In the genomic region with DNA sequence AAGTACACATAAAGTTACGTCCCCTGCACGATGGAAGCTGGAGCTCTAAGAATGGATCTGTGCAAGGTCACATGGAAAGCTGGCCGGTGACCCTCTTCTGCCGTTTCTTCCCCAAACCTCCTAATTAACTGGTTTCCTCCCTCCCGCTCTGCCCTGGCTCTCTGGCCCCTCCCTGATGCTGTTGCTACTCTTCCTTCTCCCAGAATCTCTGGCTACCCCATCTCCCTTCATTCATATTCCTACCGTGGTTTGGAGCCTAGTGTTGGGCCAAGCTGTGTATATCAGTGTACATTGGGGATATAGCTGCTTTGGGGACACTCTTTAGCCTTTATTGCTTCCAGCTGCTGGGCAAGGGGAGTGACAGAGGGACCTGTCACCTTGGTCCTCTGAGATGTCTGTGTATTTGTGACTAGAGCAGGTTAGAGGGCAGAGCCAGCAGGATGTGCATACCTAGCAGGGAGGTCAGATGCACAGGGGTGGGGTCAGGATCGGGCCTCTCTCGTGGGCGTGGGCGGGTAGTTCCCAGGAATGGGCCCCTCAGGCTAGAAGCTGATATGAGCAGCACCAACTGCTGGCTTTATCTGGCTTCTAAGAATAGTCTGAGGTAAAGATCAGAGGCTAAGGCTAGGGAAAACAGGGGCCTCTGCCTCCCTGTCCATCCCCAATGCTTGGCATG, we compare ENCODE assay signal across 10 mouse cellular contexts. TPM values are rescaled to one million over a fixed set of nuclear protein-coding genes. Genes with fewer than 3 reads are reported as not detected.
DNase-seq lines count a peak whose midpoint lies in the region; ATAC-seq and TF ChIP-seq lines count a peak whose summit lies in the region.
"Had no signal": no experiment of that assay in that cellular context is flagged by ENCODE, and none has a peak within 500 bp of the region (broad histone marks: within the 10 kb centered on the region; RNA-seq: fewer than 3 reads in every experiment).

No protein-coding gene starts in this region.

- H3K9ac ChIP-seq in heart, postnatal 0 days (replicated peaks; ENCODE audit: low read depth, low read length): no peak overlapping the region
- H3K9ac ChIP-seq: hindbrain, embryonic 13.5 days had no signal

- no peaks in the 10 kb centered on the region for H3K36me3 ChIP-seq in heart, postnatal 0 days (replicated peaks; ENCODE audit: control insufficient read depth, insufficient read depth, low read length)
- H3K36me3 ChIP-seq: hindbrain, embryonic 13.5 days had no signal

- intact Hi-C loops in heart, postnatal 36 days (cut with DNase I): no loop called here

- ATAC-seq in heart, postnatal 0 days (ENCODE audit: insufficient read depth, low read depth): no peak
- ATAC-seq in erythroid progenitor cell, adult 5-6 weeks (replicated peaks; ENCODE audit: low FRiP score, poor library complexity, severe bottlenecking): peak; percentile 87
- peak; percentile 73 for ATAC-seq in megakaryocyte progenitor cell, adult 5-6 weeks (replicated peaks; ENCODE audit: poor library complexity)

- TF ChIP-seq POLR2A in bone marrow, adult 2 months (IDR thresholded peaks at IDR 0.05; ENCODE audit: borderline replicate concordance, control insufficient read depth, low read depth, low read length): no peak

- H3K4me1 ChIP-seq in heart, postnatal 0 days (ENCODE audit: control insufficient read depth, insufficient read depth): peaks cover 4% of the 10 kb centered on the region; the same call in 1 of the 2 replicates
- no peaks in the 10 kb centered on the region; the same call in 1 of the 2 replicates for H3K4me1 ChIP-seq in bone marrow, adult 2 months (ENCODE audit: control insufficient read depth, insufficient read depth, low read length)
- H3K4me1 ChIP-seq: hindbrain, embryonic 13.5 days had no signal

- peak overlapping the region; percentile 89 for H3K27ac ChIP-seq in heart, postnatal 0 days (ENCODE audit: low read depth)
- H3K27ac ChIP-seq in bone marrow, adult 2 months (ENCODE audit: control insufficient read depth, insufficient read depth, low read depth, low read length, poor library complexity): peak overlapping the region; percentile 77
- H3K27ac ChIP-seq: hindbrain, embryonic 13.5 days had no signal

- no peak for TF ChIP-seq EP300 in heart, postnatal 0 days (IDR thresholded peaks at IDR 0.05; ENCODE audit: low read depth)

- no peaks in the 10 kb centered on the region for H3K9me3 ChIP-seq in heart, postnatal 0 days (replicated peaks; ENCODE audit: control insufficient read depth, low read length)
- H3K9me3 ChIP-seq: hindbrain, embryonic 13.5 days had no signal

- no peak overlapping the region for H3K4me2 ChIP-seq in heart, postnatal 0 days (ENCODE audit: low read depth, low read length)
- H3K4me2 ChIP-seq: hindbrain, embryonic 13.5 days had no signal

- DNase-seq in heart, postnatal 0 days (ENCODE audit: low spot score): no peak
- DNase-seq in heart, postnatal 36 days: no peak
- no peak for DNase-seq in left cerebral cortex, adult 9 months (ENCODE audit: low spot score in 2 of 2)
- DNase-seq in layer of hippocampus, adult 9-10 months (ENCODE audit: low spot score): no peak
- DNase-seq in layer of hippocampus, postnatal 10 days (ENCODE audit: low spot score in 2 of 2): no peak
- DNase-seq: kidney, postnatal 25 days had no signal

- 21% methylated on average over 10 of the region's 10 CpGs for WGBS in heart, postnatal 0 days
- 56% methylated on average over 10 of the region's 10 CpGs for WGBS in bone marrow, adult 2 months

- no peaks in the 10 kb centered on the region for H3K27me3 ChIP-seq in heart, postnatal 0 days (ENCODE audit: control insufficient read depth, insufficient read depth, low read length)
- H3K27me3 ChIP-seq: hindbrain, embryonic 13.5 days had no signal

- no peak overlapping the region for H3K4me3 ChIP-seq in heart, postnatal 0 days (ENCODE audit: low read depth, low read length)
- no peak overlapping the region for H3K4me3 ChIP-seq in bone marrow, adult 2 months (replicated peaks; ENCODE audit: control insufficient read depth, low read depth, low read length)
- H3K4me3 ChIP-seq: hindbrain, embryonic 13.5 days had no signal

- TF ChIP-seq CTCF in heart, postnatal 0 days (IDR thresholded peaks at IDR 0.05; ENCODE audit: low read depth): no peak
- no peak for TF ChIP-seq CTCF in bone marrow, adult 2 months (IDR thresholded peaks at IDR 0.05; ENCODE audit: control insufficient read depth, insufficient read depth, low read length)

RNA-seq across cellular contexts. Expression of gene Myh7b, which starts 6.3 kb away (rescaled TPM):
- 17.2 and 48.4 TPM in 2 replicates for total RNA-seq in heart, postnatal 0 days (2014; rRNA removed; ENCODE audit: low replicate concordance)
- 12.2 and 12.5 TPM in 2 replicates for polyA plus RNA-seq in heart, postnatal 0 days (2015; fragmentation: Nextera tagmentation; extraction: Ambion mirVana)
- 10 to 100 TPM; 25.3 to 30.2 TPM for total RNA-seq in heart, postnatal 36 days (2021)
- not detected in 2 replicates for polyA plus RNA-seq in bone marrow, adult 2 months (2011; ENCODE audit: insufficient read depth, insufficient read length, low replicate concordance, missing spikeins)
- total RNA-seq in erythroid progenitor cell, adult 5-6 weeks (2015; ENCODE audit: low replicate concordance): not detected in 2 replicates
- not detected in 2 replicates for total RNA-seq in erythroid progenitor cell, adult 5-6 weeks (2017; ENCODE audit: low replicate concordance)
- total RNA-seq in megakaryocyte progenitor cell, adult 5-6 weeks (2015): 0.07 TPM in 1 of 2 replicates, not detected in the other
- total RNA-seq in megakaryocyte progenitor cell, adult 5-6 weeks (2017): not detected in 2 replicates
- 1 to 10 TPM; 2.6 to 4.2 TPM for total RNA-seq in layer of hippocampus, postnatal 10 days (2021)

RNA-seq across cellular contexts. Expression of gene Gss, which starts 12.1 kb away (rescaled TPM):
- total RNA-seq in heart, postnatal 0 days (2014; rRNA removed; ENCODE audit: low replicate concordance): 32.5 and 52.3 TPM in 2 replicates
- 24.8 and 25.9 TPM in 2 replicates for polyA plus RNA-seq in heart, postnatal 0 days (2015; fragmentation: Nextera tagmentation; extraction: Ambion mirVana)
- 10 to 100 TPM; 14.8 to 16.9 TPM for total RNA-seq in heart, postnatal 36 days (2021)
- 7.3 and 8.5 TPM in 2 replicates for polyA plus RNA-seq in bone marrow, adult 2 months (2011; ENCODE audit: insufficient read depth, insufficient read length, low replicate concordance, missing spikeins)
- 2.9 and 7.1 TPM in 2 replicates for total RNA-seq in erythroid progenitor cell, adult 5-6 weeks (2015; ENCODE audit: low replicate concordance)
- total RNA-seq in erythroid progenitor cell, adult 5-6 weeks (2017; ENCODE audit: low replicate concordance): 5.6 and 9.6 TPM in 2 replicates
- 9.9 and 12.2 TPM in 2 replicates for total RNA-seq in megakaryocyte progenitor cell, adult 5-6 weeks (2015)
- 13.4 and 18.2 TPM in 2 replicates for total RNA-seq in megakaryocyte progenitor cell, adult 5-6 weeks (2017)
- total RNA-seq in layer of hippocampus, postnatal 10 days (2021): 10 to 100 TPM; 11.6 to 15.2 TPM
